26 mouse cellular contexts compared by ENCODE assay signal in genomic region chr5:149582642-149583262, GRCm38 (mm10). TPM values are rescaled to one million over a fixed set of nuclear protein-coding genes. Genes with fewer than 3 reads are reported as not detected.
"Had no signal": no experiment of that assay in that cellular context is flagged by ENCODE, and none has a peak within 500 bp of the region (broad histone marks: within the 10 kb centered on the region; RNA-seq: fewer than 3 reads in every experiment).

No protein-coding gene starts in this region.

- DNase-seq: gastrocnemius, adult 2 months; gastrocnemius, postnatal 10 days; gastrocnemius, postnatal 25 days; heart, adult 18-20 months; heart, postnatal 10 days; kidney, adult 18-20 months; kidney, adult 8-10 months; kidney, postnatal 14 days; kidney, postnatal 36 days; layer of hippocampus, adult 9-11 months; layer of hippocampus, postnatal 36 days; left cerebral cortex, postnatal 4 days had no signal

- H3K27ac ChIP-seq: gastrocnemius, adult 2 months; heart, embryonic 10.5 days; hindbrain, embryonic 13.5 days; hindbrain, embryonic 15.5 days; hindbrain, postnatal 0 days; limb, embryonic 12.5 days; limb, embryonic 15.5 days had no signal

- H3K36me3 ChIP-seq: heart, embryonic 10.5 days; heart, embryonic 12.5 days; hindbrain, embryonic 13.5 days; hindbrain, embryonic 15.5 days; limb, embryonic 12.5 days; limb, embryonic 15.5 days had no signal

- H3K4me3 ChIP-seq: gastrocnemius, adult 2 months; heart, embryonic 10.5 days; heart, embryonic 12.5 days; hindbrain, embryonic 13.5 days; hindbrain, embryonic 15.5 days; limb, embryonic 12.5 days; limb, embryonic 15.5 days had no signal

- H3K9me3 ChIP-seq: heart, embryonic 10.5 days; heart, embryonic 12.5 days; hindbrain, embryonic 13.5 days; hindbrain, embryonic 15.5 days; limb, embryonic 12.5 days; limb, embryonic 15.5 days had no signal

- H3K9ac ChIP-seq: heart, embryonic 12.5 days; hindbrain, embryonic 13.5 days; hindbrain, embryonic 15.5 days; limb, embryonic 12.5 days; limb, embryonic 15.5 days had no signal

- ATAC-seq: forebrain, embryonic 16.5 days; hindbrain, postnatal 0 days had no signal

- H3K4me2 ChIP-seq: heart, embryonic 12.5 days; hindbrain, embryonic 13.5 days; hindbrain, embryonic 15.5 days; limb, embryonic 12.5 days; limb, embryonic 15.5 days had no signal

- H3K27me3 ChIP-seq: heart, embryonic 12.5 days; hindbrain, embryonic 13.5 days; hindbrain, embryonic 15.5 days; limb, embryonic 12.5 days; limb, embryonic 15.5 days had no signal

RNA-seq across cellular contexts. Expression of gene Wdr95, which starts 54.3 kb away (rescaled TPM):
- polyA plus RNA-seq: heart, embryonic 10.5 days; heart, embryonic 14.5 days; hindbrain, embryonic 11.5 days; intestine, embryonic 16.5 days; kidney, embryonic 16.5 days; large intestine, adult 2 months; limb, embryonic 12.5 days; liver, adult 2 months had no signal
